Mouse (Mus musculus): ENCODE results near the gene Bmp10. TPM values are rescaled to one million over a fixed set of nuclear protein-coding genes. Genes with fewer than 3 reads are reported as not detected.

Gene Bmp10
- not detected in 2 replicates for polyA plus RNA-seq (2014; fragmentation: Nextera tagmentation; extraction: Ambion mirVana)

GRCm38 (mm10) chr6:87428487-87429044 is at the start of gene Bmp10:
Gene Bmp10, plus strand, starts transcription at chr6:87428994.
- H3K4me3 ChIP-seq (ENCODE audit: low read depth, low read length) = no peak within 1 kb of the TSS

GRCm38 (mm10) chr6:87383926-87384691 is 44.7 kb upstream of the Bmp10 start:
- Histone ChIP-seq H3K27me3 (ENCODE audit: insufficient read depth, low read length) (0 out of 2 replicates have a peak, but pooled peaks cover 12% of the 10 kb centered on the region), H3K36me3 (ENCODE audit: insufficient read depth) (no peaks in the 10 kb centered on the region), H3K9ac (no peak overlapping the region), H3K27ac (ENCODE audit: low read depth) (no peak overlapping the region), H3K4me3 (ENCODE audit: low read depth, low read length) (peak overlapping the region; percentile 13; the same call in 1 of the 2 replicates), H3K4me2 (peak overlapping the region; percentile 59), H3K4me1 (ENCODE audit: insufficient read depth) (peaks cover 4% of the 10 kb centered on the region; the same call in 1 of the 2 replicates), H3K9me3 (ENCODE audit: low read depth, low read length) (no peaks in the 10 kb centered on the region)
- WGBS = 9% methylated on average over 24 of the region's 24 CpGs
- peak; percentile 48 for ATAC-seq (ENCODE audit: insufficient read depth)
- peak; percentile 63 for DNase-seq
- TF ChIP-seq CTCF (IDR thresholded peaks at IDR 0.05; ENCODE audit: low read depth) = peak; percentile 64

More at GRCm38 (mm10) chr6:87428487-87429044, at the start of gene Bmp10:
- Histone ChIP-seq H3K27ac (ENCODE audit: low read depth) (no peak within 1 kb of the TSS), H3K9ac (no peak within 1 kb of the TSS), H3K36me3 (ENCODE audit: insufficient read depth) (no peaks in the 10 kb centered on the region), H3K4me2 (no peak within 1 kb of the TSS), H3K9me3 (ENCODE audit: low read depth, low read length) (no peaks in the 10 kb centered on the region), H3K27me3 (ENCODE audit: insufficient read depth, low read length) (no peaks in the 10 kb centered on the region), H3K4me1 (ENCODE audit: insufficient read depth) (no peaks in the 10 kb centered on the region)
- no peak; the same call in 1 of the 2 replicates for ATAC-seq (ENCODE audit: insufficient read depth)
- DNase-seq = peak; percentile 17
- WGBS = 38% methylated on average over 7 of the region's 7 CpGs
- no peak for TF ChIP-seq CTCF (IDR thresholded peaks at IDR 0.05; ENCODE audit: low read depth)

GRCm38 (mm10) chr6:87384761-87385160 is 44.0 kb upstream of the Bmp10 start:
- H3K9ac ChIP-seq = no peak overlapping the region
- 0 out of 2 replicates have a peak, but pooled peaks cover 12% of the 10 kb centered on the region for H3K27me3 ChIP-seq (ENCODE audit: insufficient read depth, low read length)
- ATAC-seq (ENCODE audit: insufficient read depth) (no peak), DNase-seq (peak; percentile 68)
- peak overlapping the region; percentile 59 for H3K4me2 ChIP-seq
- no peak overlapping the region for H3K4me3 ChIP-seq (ENCODE audit: low read depth, low read length)
- TF ChIP-seq CTCF (IDR thresholded peaks at IDR 0.05; ENCODE audit: low read depth) = no peak
- H3K27ac ChIP-seq (ENCODE audit: low read depth) = no peak overlapping the region
- WGBS = 33% methylated on average over 6 of the region's 6 CpGs
- no peaks in the 10 kb centered on the region for H3K9me3 ChIP-seq (ENCODE audit: low read depth, low read length)
- peaks cover 4% of the 10 kb centered on the region; the same call in 1 of the 2 replicates for H3K4me1 ChIP-seq (ENCODE audit: insufficient read depth)
- H3K36me3 ChIP-seq (ENCODE audit: insufficient read depth) = no peaks in the 10 kb centered on the region

GRCm38 (mm10) chr6:87386203-87386602 is 42.6 kb upstream of the Bmp10 start:
- no peak for ATAC-seq (ENCODE audit: insufficient read depth)
- Histone ChIP-seq H3K4me3 (ENCODE audit: low read depth, low read length) (no peak overlapping the region), H3K27me3 (ENCODE audit: insufficient read depth, low read length) (0 out of 2 replicates have a peak, but pooled peaks cover 12% of the 10 kb centered on the region), H3K9me3 (ENCODE audit: low read depth, low read length) (no peaks in the 10 kb centered on the region), H3K4me1 (ENCODE audit: insufficient read depth) (peaks cover 4% of the 10 kb centered on the region; the same call in 1 of the 2 replicates), H3K27ac (ENCODE audit: low read depth) (no peak overlapping the region), H3K36me3 (ENCODE audit: insufficient read depth) (no peaks in the 10 kb centered on the region), H3K4me2 (no peak overlapping the region), H3K9ac (no peak overlapping the region)
- peak; percentile 95 for DNase-seq
- peak; percentile 89 for TF ChIP-seq CTCF (IDR thresholded peaks at IDR 0.05; ENCODE audit: low read depth)
- WGBS = 12% methylated on average over 7 of the region's 7 CpGs

GRCm38 (mm10) chr6:87386681-87387080 is 42.1 kb upstream of the Bmp10 start:
- DNase-seq (no peak), ATAC-seq (ENCODE audit: insufficient read depth) (no peak)
- Histone ChIP-seq H3K27me3 (ENCODE audit: insufficient read depth, low read length) (0 out of 2 replicates have a peak, but pooled peaks cover 12% of the 10 kb centered on the region), H3K4me3 (ENCODE audit: low read depth, low read length) (no peak overlapping the region), H3K36me3 (ENCODE audit: insufficient read depth) (no peaks in the 10 kb centered on the region), H3K9ac (no peak overlapping the region), H3K27ac (ENCODE audit: low read depth) (no peak overlapping the region), H3K9me3 (ENCODE audit: low read depth, low read length) (no peaks in the 10 kb centered on the region), H3K4me2 (no peak overlapping the region), H3K4me1 (ENCODE audit: insufficient read depth) (peaks cover 4% of the 10 kb centered on the region; the same call in 1 of the 2 replicates)
- 73% methylated on average over 10 of the region's 10 CpGs for WGBS
- TF ChIP-seq CTCF (IDR thresholded peaks at IDR 0.05; ENCODE audit: low read depth) = no peak

GRCm38 (mm10) chr6:87388877-87389276 is 39.9 kb upstream of the Bmp10 start, which contains the start of gene Gkn3:
Gene Gkn3, minus strand, starts transcription at chr6:87388935.
- H3K9me3 ChIP-seq (ENCODE audit: low read depth, low read length) = no peaks in the 10 kb centered on the region
- no peaks in the 10 kb centered on the region for H3K36me3 ChIP-seq (ENCODE audit: insufficient read depth)
- peak; percentile 31 for DNase-seq
- no peaks in the 10 kb centered on the region for H3K27me3 ChIP-seq (ENCODE audit: insufficient read depth, low read length)
- H3K4me3 ChIP-seq (ENCODE audit: low read depth, low read length) = no peak within 1 kb of the TSS
- ATAC-seq (ENCODE audit: insufficient read depth) = no peak
- TF ChIP-seq CTCF (IDR thresholded peaks at IDR 0.05; ENCODE audit: low read depth) = no peak
- no peak within 1 kb of the TSS for H3K9ac ChIP-seq
- 34% methylated on average over 7 of the region's 7 CpGs for WGBS
- H3K27ac ChIP-seq (ENCODE audit: low read depth) = no peak within 1 kb of the TSS
- 0 out of 2 replicates have a peak within 1 kb of the TSS, but pooled peaks have one; percentile 16 for H3K4me2 ChIP-seq
- H3K4me1 ChIP-seq (ENCODE audit: insufficient read depth) = peaks cover 6% of the 10 kb centered on the region; the same call in 1 of the 2 replicates
